Mouse (Mus musculus) heart, postnatal 0 days (tissue): ENCODE measurements at regions not wholly inside any gene's neighbourhood (a gene's known extent, or its start where the extent isn't known, plus 50 kb on each side); places are given as distances from the start of the nearest gene placed in this dataset.

Experiments used
- CTCF ChIP-seq: IDR thresholded peaks from 2 replicates; pipeline ENCODE4 v1.5.1; 2016; ENCODE audit warnings: antibody characterized with exemption, control low read depth, low read depth
- EP300 ChIP-seq: IDR thresholded peaks from 2 replicates; pipeline ENCODE4 v1.6.1; 2016; ENCODE audit warnings: antibody characterized with exemption, low read depth

DNA sequence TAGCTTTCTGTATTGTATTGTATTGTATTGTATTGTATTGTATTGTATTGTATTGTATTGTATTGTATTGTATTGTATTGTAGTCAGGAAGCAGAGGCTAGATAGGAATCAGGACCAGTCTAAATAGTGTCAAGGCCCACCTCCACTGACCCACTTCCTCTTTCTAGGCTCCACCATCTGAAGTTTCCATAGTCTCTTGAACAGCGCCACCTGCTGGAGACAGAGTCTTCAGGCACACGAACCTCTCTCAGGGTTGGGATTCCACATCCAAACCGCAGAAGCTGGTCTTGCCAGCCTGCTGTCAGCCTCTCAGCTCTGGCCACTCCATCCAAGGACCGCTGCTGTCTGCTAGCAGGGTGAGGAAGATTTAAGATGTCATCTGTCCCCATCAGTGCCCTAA, 234.6 kb downstream of the Cdh26 start:
- TF ChIP-seq CTCF (peak; percentile 82), EP300 (no peak)
